Mouse (Mus musculus) right cerebral cortex, postnatal 36 days (tissue): Measurements from ENCODE around the gene Gm20604.
A peak's percentile ranks its signal among the peaks of the same experiment; 100 is the strongest.

ENCODE experiments used
- DNase-seq, 2 experiments: peaks; one replicate each; pipeline ENCODE4 v3.0.0; 2022; ENCODE audit warnings: low spot score in 2 of 2, mixed read lengths in 1 of 2

Gene Gm20604

DNA sequence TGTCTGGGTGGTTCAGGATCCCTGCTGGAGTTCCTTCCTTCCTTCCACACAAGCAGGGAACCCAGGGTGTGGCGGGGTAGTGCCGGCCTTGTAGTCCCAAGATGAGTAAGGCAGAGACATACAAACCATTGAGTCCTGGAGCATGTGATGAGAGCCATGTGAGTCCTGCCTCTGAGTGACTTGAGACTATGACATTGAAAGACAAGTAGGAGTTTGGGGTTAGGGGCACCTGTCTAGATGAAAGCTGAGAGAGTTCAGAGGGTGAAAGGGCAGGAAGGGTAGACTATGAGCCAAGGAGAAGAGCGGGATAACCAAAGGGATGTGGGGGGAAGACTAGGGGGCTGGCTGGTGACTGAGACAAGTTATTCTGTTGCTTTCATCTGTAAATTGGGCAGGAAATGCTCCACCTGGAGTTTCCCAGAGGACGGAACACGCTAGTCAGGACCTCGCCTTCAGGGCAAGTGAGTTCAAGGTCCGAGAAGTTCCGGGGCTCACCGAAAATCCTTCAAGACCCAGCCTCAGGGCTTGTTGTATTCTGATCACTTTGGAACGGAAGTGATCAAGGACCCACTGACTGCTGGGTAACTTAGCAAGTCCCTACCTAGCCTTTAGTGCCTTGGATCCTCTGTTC, 51.5 kb downstream of the Gm20604 start:
- DNase-seq: no peak

DNA sequence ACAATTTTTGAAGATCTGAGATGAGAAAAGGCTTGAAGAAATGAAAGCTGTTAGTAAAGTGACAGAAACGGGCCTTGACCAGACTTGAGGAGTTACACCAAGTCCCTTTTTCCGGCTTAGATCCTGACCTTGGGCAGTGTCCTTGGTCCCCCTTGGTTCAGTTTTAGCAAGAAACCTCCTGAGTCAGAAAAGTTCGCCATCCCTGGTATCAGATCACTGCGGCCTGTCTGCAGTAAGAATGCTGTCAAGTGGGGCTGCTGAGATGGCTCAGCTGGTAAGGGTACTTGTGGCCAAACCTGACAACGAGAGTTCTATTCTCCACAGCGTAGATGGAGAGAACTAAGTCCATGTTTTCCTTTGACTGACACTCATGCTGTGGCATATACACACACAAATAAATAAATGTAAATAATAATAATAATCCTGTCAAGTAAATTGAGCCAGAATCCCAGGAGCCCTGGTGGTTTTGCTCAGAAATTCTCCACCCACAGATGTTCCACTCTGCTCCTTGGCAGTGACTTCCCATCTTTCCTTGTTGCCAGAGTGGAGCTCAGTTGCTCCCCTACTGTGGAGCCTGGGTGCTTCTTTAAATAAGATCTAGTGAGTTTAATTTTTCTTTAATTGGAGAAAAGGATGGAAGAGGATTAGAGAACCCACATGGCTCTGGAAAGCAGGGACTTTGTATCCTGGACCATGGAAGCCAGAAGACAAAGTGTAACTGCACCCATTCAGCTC, 52.4 kb downstream of the Gm20604 start:
- DNase-seq: no peak

DNA sequence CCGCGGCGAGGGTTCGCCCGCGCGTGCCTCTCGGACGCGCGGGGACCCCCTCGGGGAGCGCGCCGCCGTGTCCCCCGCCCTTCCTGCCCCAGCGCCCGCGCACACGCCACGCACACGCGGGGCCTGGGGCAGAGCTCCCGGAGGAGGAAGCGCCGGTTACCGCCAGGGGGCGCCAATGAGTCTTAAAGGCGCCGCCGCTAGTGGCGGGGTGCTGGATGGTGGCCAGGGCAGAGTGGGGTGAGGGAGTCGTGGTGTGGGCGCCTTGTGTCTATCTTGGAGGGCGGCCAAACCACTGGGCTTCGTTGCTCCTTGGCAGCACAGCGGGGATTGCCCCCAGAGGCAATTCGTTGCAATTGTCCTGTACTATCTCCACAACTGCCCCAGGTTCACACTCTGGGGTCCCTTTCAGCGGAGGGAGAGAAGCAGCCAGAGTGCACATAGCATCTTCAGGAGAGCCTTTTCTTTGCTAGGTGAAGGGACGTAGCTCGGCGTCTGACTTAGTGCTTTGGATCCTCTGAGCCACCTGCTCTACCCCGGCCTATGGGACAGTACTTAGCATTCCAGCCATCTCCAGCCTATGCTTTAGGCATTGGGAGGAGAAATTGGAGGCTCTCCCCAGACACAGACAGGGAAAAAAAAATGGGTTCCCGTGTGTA, 53.1 kb downstream of the Gm20604 start:
- peak; percentile 79 to 82 for DNase-seq

DNA sequence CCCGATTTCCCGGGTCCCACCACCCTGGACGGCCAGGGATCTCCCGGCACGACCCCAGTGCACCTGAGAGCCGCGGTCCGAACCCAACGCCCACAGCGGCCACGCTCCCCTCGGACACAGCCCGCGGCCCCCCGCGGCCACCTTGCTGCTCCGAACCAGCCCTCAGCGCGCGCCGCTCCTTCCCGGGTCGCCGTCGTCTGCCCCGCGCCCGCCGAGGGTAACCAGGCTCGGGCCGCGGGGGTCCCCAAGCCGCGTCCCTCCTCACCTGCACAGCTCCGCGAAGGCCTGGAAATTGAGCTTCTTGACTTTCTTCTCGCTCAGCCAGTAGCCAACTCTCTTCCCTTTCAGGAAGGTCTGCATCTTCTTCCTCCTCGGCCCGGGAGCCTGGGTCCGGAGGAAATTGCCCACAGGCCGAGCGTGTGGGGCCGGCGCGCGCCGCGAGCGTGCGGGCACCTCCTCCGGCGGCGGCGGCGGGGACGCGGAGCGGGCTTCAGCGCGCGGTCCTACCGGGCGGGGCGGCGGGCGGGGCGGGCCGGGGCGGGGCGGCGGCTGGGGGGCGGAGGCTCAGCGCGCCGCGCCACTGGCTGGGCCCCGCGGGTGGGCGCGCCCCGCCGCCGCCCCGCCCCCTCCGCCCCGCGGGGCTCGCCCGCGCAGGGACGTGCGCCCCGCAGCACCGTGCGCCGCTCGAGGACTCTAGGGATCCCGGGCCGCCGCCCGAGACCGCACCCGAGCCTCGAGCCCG, 53.8 kb downstream of the Gm20604 start, which contains the start of gene Itpk1:
Gene Itpk1 (minus strand): TSS at position 474 of the 742 bp plus-strand sequence.
- peak in 1 of 2 experiments; percentile 42 for DNase-seq

DNA sequence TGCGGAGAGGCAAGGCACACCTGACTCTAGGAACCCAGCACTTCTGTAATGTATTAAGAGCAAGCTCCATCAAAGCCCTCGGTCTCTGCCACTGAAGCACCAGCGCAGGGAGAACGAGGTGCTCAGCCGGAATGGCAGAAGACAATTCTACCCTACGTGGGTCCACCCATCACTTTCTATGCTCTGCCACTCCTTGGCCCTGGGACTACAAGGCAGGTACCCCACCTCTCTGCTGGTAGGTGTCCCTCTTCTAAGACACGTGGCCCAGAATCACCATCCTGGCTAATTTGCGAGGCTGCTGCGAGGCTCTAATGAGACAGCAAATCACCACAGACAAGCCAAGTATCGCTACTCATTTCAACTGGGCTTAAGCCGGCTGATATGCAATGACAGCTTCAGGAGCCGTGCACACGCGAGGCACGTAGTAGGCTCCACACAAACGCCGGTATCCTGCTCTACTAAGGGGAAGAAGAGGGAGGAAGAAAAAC, 54.5 kb downstream of the Gm20604 start:
- no peak for DNase-seq

DNA sequence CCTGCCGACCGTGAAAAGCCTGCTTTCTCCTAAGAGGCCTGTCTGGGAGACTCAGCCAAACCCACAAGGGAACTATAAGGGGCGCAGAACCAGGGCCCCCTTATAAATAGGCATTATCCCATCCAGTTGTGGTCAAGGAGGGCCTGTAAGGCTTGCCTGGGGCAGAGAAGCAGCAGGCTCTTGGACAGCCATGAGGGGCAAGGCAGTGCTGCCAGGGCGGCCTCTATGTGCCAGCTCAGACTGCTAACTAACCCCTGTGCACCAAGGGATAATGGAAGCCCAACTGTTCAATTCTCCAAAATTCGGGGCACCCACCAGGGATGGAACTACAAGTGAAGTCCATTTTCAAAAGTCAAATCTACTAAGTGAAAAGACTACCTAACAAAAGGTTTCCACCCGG, 55.0 kb downstream of the Gm20604 start:
- DNase-seq: no peak

DNA sequence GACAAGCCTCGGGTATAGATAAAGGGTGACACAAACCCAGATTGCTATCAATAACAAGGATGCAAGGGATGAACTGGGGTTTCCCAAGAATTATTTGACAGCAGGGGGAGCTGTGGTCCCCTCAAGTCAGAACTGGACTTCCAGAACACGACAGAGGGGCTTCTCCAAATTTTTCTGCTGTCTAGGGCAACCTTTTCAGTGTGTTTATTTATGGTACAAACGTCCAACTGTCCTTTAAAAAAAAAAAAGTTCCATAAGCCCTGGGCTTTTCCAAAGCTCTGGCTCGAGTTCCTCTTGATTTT, 55.4 kb downstream of the Gm20604 start:
- no peak for DNase-seq

DNA sequence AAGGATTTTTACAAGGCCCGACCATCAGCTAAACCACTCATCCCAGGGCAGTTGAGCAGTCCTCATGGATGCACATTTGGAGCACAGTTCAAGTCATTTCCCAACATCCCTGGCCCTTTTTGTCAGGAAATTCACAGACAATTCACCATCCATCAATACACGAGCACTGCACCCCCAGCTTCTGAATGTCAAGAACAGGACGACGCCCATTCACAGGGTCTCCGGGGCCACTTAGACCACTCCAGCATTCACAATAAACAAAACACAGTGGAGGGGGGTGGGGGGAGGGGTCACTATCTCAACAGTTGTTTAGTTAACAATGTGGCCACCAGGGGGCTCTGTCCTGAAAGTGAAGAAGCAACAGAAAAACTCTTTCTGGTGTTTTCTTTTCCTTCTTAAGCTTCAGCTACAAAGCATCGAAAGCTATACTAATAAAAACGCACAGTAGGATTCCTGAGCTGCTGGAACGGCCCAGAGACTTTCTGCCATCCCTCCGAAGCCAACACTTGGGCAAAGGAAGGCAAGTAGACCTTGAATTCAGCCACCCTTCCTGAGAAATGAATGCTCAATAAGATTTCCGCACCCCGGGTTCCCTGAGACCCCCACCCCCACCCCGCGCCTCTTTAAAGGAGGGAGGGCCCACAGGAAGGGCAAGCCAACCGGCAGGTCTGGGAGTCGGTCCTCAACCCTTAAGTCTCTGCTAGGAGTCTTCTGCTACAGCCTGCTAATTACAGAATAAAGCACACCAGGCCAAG, 55.9 kb downstream of the Gm20604 start:
- DNase-seq: peak; percentile 56 to 62

DNA sequence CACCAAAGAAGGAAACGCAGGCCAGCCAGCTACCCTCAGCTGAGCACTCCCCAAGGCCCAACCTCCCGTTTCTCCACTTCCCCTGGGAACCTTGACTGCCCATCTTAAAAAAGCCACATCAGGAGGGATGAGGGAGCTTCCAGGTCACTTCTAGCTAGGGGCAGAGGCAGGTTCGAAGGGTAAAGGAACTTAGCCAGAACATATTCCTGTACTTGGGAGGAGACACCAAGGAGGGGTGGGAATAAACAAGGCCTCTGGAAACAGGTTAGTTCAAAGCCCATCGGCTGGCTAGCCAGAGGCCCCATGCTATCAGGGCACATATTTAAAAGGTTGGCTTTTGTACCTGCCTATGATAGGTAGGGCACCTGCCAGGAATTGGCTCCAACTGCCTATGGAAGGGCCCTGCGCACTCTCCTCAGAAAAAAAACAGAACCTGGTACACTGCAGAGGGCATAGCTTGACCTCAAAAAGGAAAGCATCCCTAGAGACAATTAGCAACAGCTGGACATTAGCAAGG, 56.7 kb downstream of the Gm20604 start:
- DNase-seq: no peak

DNA sequence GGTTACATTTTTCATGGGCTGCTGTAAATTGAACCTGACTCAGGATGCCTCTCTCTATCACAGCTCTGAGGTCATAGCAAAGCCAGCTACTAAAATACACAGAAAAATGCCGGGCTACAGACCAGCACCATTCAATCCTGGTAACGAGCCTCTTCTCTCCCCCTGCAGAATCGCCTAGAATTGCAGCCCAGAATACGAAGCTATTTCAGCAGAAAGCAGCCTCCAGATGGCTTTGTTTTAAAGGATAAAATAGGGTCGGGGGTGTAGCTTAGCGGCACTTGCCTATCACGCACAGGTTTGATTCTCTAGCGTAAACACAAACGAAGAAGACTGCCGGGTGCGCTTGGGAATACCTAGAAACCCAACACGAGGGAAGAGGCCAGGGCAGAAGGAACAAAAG, 58.0 kb downstream of the Gm20604 start:
- DNase-seq: no peak

DNA sequence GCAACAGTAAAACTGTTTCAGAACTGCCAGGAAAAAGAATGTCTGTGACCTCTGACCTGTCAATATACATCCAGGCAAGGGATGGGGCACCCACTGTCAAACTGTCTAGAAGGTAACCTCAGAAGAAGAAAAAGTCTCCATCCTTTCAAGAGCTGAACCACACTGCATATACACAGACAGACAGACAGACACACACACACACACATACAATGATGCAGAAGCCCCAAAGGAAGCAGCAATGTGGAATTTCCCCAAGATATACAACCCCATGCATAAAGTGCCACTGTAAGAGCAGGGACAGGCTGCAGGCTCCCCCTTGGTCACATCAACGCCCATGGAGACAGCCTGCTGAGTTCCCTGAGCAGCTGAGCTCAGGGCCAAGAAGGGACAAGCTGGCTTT, 59.3 kb downstream of the Gm20604 start:
- DNase-seq: no peak

DNA sequence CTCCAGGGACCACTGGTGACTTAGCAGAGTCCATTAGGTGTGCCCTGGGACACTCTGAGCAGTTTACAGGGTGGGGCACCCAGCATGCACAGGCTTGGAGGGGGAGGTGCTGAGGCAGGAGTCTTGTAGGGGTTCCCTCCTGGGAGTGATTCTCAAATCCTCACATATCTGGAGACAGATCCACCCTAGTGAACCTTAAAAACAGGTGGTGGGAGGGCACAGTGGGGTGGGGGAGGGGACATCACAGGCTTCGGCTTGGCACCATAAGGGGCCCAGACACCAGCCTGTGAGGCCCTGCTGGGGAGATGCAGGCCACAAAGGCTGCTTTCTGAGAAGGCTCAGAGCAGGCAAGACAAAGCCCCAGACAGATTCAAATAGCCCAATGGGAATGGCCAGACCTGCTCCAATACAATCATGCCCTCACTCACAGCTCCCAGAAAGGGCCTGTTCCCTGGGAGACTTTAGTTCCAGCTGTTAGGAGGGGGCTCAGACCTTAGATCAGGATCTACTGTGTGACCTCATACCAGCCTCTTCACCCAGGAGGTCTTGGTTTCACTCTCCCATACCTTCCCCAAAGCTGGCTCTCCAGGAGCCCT, 60.3 kb downstream of the Gm20604 start:
- DNase-seq: no peak

DNA sequence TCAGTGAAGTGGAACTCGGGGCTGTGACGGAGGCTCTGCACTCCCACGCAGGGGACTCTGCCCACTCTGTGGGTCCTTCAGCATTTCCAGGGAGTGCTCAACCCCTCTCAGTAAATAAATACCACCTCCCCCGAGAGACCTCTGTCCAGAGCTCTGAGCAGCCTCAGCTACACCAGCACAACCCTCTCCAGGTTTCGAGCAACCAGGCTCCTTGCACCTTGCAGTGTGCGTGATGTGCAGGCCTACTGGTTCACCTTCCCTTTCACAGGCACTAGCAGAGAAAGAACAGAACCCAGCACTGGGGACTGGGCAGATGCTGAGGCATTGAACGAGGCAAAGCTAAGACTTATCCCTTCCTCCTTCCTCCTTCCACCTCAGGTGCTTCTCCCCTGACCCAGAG, 61.1 kb downstream of the Gm20604 start:
- no peak for DNase-seq

DNA sequence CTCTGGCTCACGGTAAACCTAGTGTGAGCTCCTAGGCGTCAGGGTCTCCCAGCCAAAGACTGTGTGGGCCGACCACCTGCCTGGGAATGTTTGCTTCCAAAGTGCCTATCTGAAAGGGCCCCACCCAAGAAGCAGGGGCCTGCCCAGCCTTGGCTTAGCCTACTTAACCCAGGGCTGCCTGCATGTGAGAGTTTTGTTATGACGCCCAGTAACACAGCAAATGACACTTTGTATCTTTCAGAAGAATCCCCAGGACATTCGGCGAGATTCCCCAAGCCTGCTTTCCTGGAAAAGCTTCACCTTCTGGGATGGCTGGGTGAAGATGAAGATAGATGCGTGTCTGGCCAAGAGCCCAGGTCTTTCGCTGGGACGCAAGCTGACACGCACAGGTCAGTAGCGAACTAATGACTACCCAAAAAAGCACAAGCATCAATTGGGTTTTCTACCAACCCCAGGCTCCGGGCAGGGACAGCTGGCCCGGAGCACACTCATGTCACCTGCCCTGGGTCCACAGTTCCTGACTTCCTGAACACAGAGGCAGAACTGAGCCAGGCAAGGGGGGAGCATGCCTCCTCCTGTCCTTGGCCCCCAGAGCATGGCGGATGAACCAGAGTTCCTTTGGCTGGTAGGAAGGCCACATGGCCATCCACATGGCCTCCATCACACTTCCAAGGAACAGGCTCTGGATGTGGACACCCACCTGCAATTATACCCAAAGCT, 61.7 kb downstream of the Gm20604 start:
- no peak for DNase-seq

DNA sequence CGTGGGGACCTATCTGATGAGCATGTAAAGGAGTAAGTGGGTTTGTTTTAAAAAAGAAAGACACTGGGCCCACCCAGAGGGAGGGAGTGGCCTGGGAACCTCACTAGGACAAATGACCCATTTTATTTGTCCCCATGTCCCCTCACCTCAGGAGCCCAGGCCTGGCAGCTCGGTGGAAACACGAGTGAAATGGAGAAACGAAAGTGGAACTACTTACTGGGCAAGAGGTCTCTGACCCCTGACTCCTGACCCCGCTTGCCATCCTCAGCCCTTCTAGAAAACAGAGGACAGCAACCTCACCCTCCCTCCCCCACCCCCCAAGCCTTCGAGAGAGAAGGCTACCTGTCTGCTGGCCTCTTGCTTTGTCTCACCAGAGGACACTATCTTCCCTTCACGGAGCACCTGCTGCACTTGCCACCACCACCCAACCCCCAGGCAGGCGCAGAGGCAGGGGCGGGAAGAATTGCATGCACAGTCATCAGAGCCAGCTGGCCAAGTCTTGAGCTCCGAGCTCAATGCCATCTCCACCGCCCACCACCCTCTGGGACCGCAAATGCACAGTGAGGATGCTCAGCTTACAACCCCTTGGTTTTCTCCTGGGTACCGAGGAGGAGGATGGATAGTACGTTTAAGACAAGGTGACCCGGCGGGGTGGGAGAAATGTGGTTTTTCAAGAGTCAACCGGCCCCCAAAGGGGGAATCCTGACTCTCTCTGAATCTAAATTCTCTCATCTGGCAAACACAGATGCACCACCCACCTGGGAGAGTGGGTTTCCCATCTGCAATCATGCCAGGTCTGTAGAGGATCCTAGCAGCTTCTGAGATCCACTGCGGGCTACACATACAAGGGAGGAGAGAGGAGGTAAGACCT, 62.9 kb downstream of the Gm20604 start:
- peak; percentile 85 to 88 for DNase-seq

DNA sequence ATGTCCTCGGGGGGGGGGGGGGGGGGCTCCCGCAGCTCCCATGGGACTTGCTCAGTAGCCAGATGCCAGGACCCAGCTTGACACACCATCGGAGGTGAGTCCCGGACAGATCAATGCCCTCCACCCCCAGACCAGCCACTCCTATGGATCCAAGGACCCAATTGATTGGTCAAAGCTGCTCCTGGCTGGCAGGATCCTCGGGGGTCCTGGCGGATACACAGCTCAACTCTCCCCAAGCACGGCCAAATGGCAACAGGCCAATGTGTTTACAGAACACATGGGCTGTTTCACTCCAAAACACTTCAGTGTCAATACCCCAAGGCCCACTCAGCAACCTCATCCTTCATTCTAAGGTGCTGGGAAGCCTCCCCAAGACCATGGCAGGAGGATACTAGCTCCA, 66.7 kb downstream of the Gm20604 start:
- no peak for DNase-seq
